Mouse (Mus musculus): ENCODE measurements around the gene Mymx. TPM values are rescaled to one million over a fixed set of nuclear protein-coding genes. Genes with fewer than 3 reads are reported as not detected.

Gene Mymx
- total RNA-seq, 4 experiments from 2014 or later = not detected

DNA sequence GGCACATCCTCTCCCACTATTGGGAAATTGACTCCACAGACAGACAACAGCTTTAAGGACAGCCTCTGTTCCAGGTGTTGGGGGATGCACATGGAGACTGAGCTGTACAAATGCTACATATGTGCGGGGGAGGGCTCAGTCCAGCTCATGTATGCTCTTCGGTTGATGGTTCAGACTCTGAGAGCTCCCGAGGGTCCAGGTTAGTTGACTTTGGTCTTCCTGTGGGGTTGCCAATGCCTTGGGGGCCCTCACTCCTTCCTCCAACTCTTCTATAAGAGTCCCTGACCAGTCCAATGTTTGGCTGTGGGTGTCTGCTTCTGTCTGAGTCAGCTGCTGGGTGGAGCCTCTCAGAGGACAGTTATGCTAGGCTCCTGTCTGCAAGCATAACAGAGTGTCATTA, 48.8 kb downstream of the Mymx start:
- DNase-seq (ENCODE audit: low spot score in 2 of 2) = no peak

DNA sequence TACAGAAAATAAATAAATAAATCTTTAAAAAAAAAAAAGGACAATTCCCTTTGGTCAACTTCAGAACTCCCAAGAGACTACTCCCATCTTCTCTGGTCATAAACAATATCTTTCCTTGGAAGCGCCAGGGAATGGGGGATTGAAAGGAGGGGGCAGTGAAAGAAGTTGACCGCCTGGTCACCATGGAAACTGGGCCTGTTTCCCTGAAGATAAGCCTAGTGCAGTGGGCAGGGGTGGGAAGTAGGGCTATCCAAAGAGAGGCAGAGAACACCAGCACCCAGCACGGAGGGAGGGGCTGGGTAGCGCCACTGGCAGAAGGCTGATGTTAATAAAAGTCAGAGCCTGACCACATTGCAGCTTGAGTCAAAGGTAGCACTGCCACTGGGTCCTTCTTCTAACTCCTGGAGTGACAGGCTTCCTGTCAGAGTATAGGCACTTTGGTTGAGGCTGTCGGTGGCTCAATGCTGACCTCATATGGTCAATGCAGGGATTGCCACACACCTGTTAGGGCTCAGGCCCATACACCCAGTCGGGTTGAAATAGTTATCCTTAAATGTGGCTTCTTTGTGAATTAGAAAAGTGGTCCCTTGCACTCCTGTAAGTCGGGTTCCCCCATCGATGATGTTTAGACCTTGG, 50.0 kb downstream of the Mymx start:
- peak in 1 of 2 experiments; percentile 56 for DNase-seq (ENCODE audit: low spot score in 2 of 2)

DNA sequence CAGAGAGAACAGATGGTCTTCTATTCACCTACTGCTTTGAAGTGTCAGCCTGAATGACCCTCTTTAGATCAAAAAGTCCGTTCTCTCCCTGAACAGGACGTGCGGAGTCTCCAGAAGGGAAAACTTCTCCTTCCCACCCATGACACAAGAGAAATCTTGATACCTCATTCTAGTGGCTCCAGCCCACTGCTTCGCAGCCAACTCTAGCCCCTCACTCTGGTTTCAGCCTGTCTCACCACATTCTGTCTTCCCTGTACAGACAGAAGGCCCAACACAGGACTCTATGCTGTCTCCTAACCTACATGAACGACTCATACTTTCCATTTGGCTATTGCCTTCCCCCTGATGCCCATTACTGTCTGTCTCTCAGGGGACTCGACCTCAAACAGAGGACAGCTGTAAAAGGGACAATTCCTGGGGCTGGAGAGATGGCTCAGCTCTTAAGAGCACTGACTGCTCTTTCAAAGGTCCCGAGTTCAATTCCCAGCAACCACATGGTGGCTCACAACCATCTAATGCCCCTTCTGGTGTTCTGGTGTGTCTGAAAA, 50.6 kb downstream of the Mymx start:
- DNase-seq (ENCODE audit: low spot score in 2 of 2) = no peak

Other genes starting within 250 kb of the Mymx start
- gene Cdc5l, start 168.4 kb downstream of the Mymx start, total RNA-seq (2022) = 10 to 100 TPM; 50.9 to 62.6 (median 52.9) TPM
- 1 to 10 TPM; 6.2 to 7.8 (median 6.9) TPM for gene Spats1, start 126.7 kb downstream of the Mymx start, total RNA-seq (2022)
- gene Aars2, start 95.3 kb downstream of the Mymx start, total RNA-seq (2022) = 10 to 100 TPM; 22.0 to 25.1 (median 22.8) TPM
- gene Tcte1, start 78.7 kb downstream of the Mymx start, total RNA-seq (2022) = 1 to 10 TPM; 1.3 to 1.7 (median 1.4) TPM
- 100 to 1,000 TPM in 3 of 4 experiments, 10 to 100 TPM in 1; 97.9 to 110 (median 100) TPM for gene Tmem151b, start 52.4 kb downstream of the Mymx start, total RNA-seq (2022)
- gene Nfkbie, start 46.4 kb downstream of the Mymx start, total RNA-seq (2022) = 1 to 10 TPM; 2.1 to 3.2 (median 2.5) TPM
- 10 to 100 TPM; 26.8 to 33.4 (median 29.4) TPM for gene Slc35b2, start 38.2 kb downstream of the Mymx start, total RNA-seq (2022)
- 1,000 to 10,000 TPM; 1,476 to 1,616 (median 1,547) TPM for gene Hsp90ab1, start 28.8 kb downstream of the Mymx start, total RNA-seq (2022)
- 10 to 100 TPM; 27.4 to 32.1 (median 29.5) TPM for gene Slc29a1, start 2.5 kb downstream of the Mymx start, total RNA-seq (2022)
- gene Capn11, start 57.2 kb upstream of the Mymx start, total RNA-seq (2022) = 1 to 10 TPM in 1 of 4 experiments, under 1 TPM in 2, not detected in 1; 0.43 to 1.7 (median 0.54) TPM
- 10 to 100 TPM; 40.5 to 45.5 (median 42.1) TPM for gene Mrpl14, start 84.2 kb upstream of the Mymx start, total RNA-seq (2022)
- 100 to 1,000 TPM; 157 to 171 (median 165) TPM for gene Tmem63b, start 84.8 kb upstream of the Mymx start, total RNA-seq (2022)
- gene 1600014C23Rik, start 131.7 kb upstream of the Mymx start, total RNA-seq (2022) = 1 to 10 TPM in 1 of 4 experiments, under 1 TPM in 1, not detected in 2; 0.73 to 1.1 TPM

All from left cerebral cortex, adult 8-10 months (tissue).